Mouse (Mus musculus) embryonic fibroblast, embryonic 13.5 days (primary cell): Measurements from ENCODE around the gene Rpl14.

Experiments
- CTCF ChIP-seq: IDR thresholded peaks from 2 replicates; pipeline ENCODE4 v1.5.1; 2011; ENCODE audit warnings: mild to moderate bottlenecking, control low read depth, low read length, moderate library complexity, borderline replicate concordance; ENCODE audit not compliant: insufficient read depth
- POLR2A ChIP-seq: IDR thresholded peaks from 2 replicates; pipeline ENCODE4 v1.6.1; 2011; ENCODE audit warnings: low read depth, mild to moderate bottlenecking, control low read depth, low read length, moderate library complexity

DNA sequence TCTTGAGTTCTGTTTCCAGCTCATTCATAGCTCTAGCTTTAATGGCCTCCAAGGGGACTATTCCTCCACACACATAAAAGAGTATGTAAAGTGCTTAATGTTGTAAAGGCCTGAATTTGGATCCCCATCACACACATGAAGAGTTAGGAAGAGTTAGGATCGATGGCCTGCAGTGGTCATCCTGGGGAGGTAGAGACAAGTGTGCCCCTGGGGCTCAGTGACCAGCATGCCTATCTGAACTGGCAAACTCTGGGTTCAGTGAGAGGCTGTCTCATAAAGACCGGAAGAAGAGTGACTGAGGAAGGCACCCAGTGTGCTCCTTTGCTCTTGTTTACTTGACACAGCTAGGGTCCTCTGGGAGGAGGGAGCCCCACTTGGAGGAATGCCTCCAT lies 914 bp upstream of the Rpl14 start:
- TF ChIP-seq CTCF, result no peak
- no peak for TF ChIP-seq POLR2A
